Mouse (Mus musculus): ENCODE data around the gene Kcnj9.

- TF ChIP-seq CTCF (IDR thresholded peaks at IDR 0.05; ENCODE audit: low read depth, low read length) (no peak), POLR2A (IDR thresholded peaks at IDR 0.05; ENCODE audit: extremely low read depth, insufficient read depth, low read length) (no peak)
Measured at GRCm38 (mm10) chr1:172300247-172300646, 28.9 kb downstream of the Kcnj9 start.

Measured in liver, adult 2 months (tissue).